Mouse (Mus musculus) natural killer cell, adult 2 months (primary cell): ENCODE results near the gene Inpp5k.
A peak's percentile ranks its signal among the peaks of the same experiment; 100 is the strongest.
"Not testable (repeated sequence)": the region's sequence is repeated elsewhere in the genome, so short reads cannot be mapped to it uniquely, and the experiment has no call there.

ENCODE experiments used
- DNase-seq, 2 experiments: peaks; one replicate each; pipeline ENCODE4 v3.0.0; 2022; ENCODE audit warnings: low spot score in 2 of 2

The Inpp5k gene

DNA sequence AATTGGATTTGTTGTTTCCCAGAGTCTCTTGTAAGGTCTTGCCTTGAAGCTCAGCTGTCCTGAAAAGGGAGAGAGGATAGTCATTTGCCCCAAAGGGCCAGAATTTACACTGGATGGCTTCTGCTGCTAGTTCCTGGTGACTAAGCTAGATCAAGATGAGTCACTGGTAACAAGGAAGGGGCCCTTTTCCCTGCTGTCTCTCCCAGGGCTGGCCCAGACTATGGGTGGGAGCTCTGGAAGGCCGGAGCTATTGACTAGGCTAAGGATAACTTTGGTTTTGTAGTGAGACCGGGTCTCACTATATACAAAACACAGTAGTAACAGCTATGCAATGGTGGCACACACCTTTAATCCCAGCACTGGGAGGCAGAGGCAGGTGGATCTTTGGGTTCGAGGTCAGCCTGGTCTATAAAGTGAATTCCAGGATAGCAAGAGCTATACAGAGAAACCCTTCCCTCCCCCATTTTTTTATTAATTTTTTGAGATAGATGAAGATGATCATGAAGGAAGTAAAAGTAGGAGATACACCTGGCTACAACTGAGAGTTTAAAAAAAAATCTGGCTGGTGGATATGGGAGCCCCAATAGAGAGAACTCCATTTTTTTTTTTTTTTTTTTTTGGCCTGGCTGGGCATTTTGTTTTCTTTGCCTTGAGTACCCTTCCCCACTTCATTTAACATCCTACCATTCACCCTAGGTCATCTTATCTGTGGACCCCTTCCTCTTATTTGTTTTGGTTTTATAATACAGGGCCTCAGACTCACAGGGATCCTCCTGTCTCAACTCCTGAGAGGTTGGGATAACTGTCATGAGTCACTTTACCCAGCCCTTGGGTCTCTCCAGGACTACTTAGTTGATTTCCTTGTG is 47.3 kb downstream of the Inpp5k start:
- no peak for DNase-seq

DNA sequence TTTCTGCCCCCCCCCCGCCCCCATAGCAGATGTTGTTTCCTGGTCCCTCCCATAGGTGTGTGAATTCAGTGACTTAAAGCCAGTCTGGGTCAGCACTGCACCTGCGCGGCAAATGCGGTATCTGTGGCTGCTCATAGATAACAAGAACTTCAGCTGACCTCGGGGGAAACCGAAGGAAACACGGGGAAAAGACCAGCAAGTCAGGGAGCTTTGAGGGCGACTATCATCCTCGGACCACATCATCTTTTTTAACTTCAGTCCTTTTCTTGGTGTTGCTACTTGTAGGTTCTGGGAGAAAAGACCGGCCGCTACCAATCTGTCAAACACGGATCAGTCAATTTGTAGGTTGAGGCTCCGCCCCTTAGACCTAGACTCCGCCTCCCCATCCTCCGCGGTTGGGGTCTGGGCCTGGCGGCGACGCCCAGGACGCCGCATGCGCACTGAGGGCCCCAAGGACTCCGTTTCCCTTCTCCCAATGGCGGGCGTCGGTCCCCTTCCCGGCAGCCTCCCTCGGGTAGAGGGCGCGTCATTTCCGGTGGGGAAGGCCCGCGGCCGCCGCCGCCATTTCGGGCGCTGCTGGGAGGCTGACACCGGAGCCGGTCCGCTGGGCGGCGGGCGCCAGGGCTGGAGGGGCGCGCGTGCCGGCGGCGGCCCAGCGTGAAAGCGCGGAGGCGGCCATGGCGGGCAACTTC is 48.1 kb downstream of the Inpp5k start, which contains the start of gene Crk:
Crk (plus strand) TSS at position 513 of the 692 bp plus-strand sequence.
- DNase-seq: peak; percentile 99

DNA sequence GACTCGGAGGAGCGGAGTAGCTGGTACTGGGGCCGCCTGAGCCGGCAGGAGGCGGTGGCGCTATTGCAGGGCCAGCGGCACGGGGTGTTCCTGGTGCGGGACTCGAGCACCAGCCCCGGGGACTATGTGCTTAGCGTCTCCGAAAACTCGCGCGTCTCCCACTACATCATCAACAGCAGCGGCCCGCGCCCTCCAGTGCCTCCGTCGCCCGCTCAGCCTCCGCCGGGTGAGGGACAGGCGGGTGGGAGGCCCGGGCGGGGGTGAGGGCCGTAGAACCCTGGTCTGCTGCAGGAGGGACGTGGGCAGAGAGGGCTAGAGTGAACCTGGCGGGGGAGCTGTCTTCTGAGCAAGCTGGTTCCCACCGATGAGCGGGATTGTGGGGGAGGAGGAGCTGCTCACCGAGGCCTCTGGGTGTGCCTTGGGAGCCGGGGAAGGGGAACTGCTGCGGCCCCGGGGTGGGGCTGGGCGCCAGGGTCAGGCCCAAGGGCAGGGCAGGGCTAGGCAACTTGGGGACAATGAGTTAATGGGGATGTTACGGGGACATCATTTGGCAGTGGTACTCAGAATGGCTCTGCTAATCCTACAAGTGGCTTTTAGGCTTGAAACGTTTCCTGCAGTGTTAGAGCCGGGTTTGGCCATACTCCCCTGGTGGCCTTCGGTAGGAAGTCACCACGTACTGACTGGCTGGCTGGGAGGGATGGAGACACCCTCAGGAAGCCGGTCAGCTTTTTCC is 48.8 kb downstream of the Inpp5k start:
- DNase-seq: peak; percentile 54 to 62

DNA sequence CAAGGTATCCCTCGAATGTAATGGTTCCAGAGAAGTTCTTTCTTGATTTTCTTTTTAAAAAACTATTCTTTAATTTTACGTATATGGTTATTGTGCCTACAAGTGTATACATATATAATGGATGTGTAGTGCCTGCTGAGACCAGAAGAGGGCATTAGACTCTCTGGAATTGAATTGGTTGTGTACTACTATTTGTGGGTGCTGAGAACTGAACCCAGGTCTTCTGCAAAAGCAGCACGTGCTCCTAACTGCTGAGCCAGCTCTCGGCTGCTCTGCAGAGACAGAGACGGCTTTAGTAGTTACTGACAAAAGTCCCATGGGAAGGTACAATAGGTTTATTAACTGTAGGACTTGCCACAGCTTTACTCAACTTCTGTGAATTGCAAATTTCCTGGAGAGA is 53.7 kb downstream of the Inpp5k start:
- DNase-seq: no peak

DNA sequence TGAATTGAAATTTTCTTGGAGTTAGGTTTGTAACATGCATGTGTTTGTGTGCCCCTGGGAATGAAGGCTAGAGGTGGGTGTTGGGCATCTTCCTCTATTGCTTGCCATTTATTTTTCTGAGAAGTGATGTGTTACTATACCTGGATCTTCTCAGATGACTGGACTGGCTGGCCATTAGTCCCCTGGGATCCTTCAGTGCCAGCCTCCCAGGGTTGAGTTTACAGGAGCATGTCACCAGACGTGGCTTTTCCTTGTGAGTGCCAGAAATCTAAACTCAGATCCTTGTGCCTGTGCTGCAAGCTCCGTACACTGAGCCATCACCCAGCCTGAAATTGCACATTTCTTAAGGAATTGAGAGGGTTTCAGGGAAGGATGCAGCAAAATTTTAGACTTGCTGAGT is 54.2 kb downstream of the Inpp5k start:
- DNase-seq: no peak

DNA sequence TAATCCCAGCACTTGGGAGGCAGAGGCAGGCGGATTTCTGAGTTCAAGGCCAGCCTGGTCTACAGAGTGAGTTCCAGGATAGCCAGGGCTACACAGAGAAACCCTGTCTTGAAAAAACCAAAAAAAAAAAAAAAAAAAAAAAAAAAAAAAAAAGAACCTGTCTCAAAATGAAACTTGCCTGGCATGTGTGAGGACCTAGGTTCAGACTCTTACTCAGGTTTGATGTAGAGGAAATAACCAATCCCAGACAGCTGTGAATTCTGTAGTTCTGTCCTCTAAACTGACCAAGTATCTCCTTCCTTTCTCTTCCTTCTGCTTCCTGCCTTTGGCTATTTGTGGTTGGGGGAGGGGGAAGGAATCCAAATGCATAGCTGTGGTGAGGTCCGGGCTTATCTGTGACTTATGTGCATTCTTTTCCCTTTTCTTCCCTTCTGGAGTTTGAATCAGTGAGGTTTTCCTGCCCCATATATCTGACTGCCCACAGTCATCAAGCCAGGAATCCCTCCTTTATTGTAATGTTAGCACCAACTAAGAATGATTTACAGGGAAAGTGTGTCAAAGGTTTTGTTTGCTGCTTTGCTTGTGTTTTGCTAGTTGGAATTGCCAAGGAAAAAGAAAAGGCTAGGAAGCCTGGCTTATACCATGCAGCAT is 56.7 kb downstream of the Inpp5k start:
- DNase-seq: no peak

DNA sequence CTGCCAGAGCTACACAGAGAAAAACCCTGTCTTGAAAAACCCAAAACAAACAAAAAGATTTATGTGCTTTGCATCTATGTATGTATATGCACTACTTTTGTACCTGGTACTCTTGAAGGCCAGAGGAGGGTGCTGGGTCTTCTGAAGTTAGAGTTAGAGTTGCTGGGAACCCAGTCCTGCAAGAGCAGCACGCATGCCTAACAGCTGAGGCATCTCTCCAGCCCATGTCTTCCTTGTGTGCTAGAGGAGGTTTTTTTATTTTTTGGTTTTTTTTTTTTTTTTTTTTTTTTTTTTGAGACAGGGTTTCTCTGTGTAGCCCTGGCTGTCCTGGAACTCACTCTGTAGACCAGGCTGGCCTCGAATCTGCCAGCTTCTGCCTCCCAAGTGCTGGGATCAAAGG is 57.3 kb downstream of the Inpp5k start:
- no peak for DNase-seq

DNA sequence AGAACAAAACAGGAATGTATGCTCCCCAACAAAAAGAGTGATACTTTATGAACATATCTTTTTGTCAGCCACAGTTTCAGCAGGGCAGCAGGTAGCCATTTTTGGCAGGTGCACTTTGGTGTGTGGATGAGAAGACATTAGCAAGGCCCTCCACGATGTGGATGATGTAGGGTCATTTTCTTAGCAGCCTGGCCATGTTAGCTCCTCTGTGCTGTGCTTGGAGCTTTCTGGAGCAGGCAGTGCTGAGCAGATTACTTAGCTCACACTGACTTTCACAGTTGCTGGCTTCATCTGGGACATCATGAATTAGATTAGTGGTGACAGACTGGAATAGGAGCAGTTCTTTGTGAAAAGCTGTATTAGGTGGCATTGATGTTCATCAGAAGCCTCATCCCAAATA is 59.2 kb downstream of the Inpp5k start:
- no peak for DNase-seq

DNA sequence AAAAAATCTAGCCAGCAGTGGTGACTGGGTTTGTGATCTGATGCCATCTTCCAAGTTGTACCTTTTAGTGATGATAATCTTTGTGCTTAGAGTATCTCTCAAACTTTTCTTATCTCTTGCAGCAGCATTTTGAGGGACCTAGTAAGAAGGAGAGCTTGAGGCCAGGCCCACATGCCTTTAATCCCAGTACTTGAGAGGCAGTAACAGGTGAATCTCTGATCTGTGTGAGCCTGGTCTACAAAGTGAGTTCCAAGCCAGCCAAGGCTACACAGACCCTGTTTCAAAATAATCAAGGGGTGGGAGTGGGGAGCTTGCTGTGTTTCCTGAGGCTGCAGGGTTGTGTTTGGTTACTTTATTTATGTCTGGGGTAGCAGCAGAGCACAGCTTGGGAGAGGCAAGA is 60.3 kb downstream of the Inpp5k start:
- no peak for DNase-seq

DNA sequence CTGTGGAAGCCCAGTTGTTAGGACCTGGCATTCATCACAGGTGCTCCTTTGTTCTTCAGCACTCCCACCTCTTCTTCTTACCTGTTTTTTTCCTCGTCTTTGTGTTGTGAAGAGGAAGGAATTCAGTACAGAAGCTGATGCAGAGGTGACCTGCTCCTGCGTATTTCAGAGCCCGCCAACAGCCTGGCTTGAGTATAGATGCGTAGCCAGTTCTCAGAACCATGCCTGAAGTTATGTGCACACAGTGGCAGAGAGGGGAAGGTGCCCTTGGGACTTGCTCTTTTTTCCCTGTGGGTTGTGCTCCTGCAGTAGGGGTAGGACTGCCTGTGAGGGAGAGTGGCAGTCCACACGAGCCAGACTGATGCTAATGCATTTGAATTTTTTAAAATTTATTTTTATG is 62.8 kb downstream of the Inpp5k start:
- DNase-seq: no peak

DNA sequence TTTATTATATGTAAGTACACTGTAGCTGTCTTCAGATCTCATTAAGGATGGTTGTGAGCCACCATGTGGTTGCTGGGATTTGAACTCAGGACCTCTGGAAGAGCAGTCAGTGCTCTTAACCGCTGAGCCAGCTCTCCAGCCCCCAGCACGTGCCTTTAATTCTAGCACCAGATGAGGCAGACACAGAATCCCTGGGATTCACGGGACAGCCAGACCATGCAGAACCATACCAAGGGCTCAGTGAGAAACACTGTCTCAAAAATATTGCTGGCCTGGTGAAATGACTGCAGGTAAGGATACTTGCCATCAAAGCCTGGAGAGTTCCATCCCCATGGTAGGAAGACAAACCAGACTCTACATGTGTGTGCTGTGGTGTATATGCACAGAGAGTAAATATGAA is 66.7 kb downstream of the Inpp5k start:
- DNase-seq: not testable (repeated sequence)
